Mouse (Mus musculus) left cerebral cortex, postnatal 25 days (tissue): ENCODE results near the gene Rad51b. TPM values are rescaled to one million over a fixed set of nuclear protein-coding genes. Genes with fewer than 3 reads are reported as not detected.

Source experiments
- DNase-seq, 2 experiments: peaks; one replicate each; pipeline ENCODE4 v3.0.0; 2022; ENCODE audit warnings: low spot score in 2 of 2, mixed read lengths in 1 of 2
- intact Hi-C: fragments of 180-260 bp; cut with DNase I; formaldehyde crosslinking; loops from one replicate; pipeline ENCODE4 v1.15.1; 2025
- total RNA-seq, 2 experiments: library from RNA; stranded (reverse); gene quantifications; 2 replicates each; pipeline ENCODE4 v1.2.3; 2021

The Rad51b gene
- total RNA-seq, 2 experiments from 2014 or later = 0.32 TPM; not detected in 1

DNA sequence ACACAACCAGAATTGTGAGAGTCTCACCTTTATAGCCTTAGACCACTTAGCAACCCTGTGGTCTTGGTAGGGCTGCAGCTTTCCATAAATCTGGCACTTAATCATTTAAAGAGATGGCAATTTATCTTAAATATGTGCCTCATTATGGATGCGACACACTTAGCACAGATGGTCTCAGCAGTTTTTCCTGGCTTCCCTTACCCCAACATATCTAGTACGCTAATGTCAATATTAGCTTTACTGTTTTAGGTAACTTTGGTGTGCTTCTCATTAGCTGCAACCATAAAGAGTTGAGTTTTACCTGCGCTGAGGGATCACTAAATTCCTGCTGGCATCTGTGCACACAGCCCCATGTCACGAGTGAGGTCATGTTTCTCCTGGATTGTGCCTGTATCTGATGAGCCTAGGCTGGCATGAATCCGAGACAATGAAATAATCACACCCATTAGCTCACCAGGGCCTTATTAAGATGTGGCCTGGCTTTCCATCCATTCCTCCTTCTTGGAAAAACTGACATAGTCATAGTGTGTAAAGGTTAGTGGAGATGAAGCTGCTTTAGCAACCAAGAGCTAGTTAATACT lies 432.9 kb downstream of the Rad51b start:
- intact Hi-C loops = loop anchor here (5.0 kb wide), 2 partner anchors 68 to 373 kb away; no protein-coding TSS in a partner anchor
- no peak for DNase-seq

- intact Hi-C loops = loop anchor here (2.0 to 5.0 kb wide), 2 partner anchors 51 to 70 kb away; no protein-coding TSS in a partner anchor
- DNase-seq = no peak
Measured at GRCm38 (mm10) chr12:79731905-79732304, 434.8 kb downstream of the Rad51b start.

DNA sequence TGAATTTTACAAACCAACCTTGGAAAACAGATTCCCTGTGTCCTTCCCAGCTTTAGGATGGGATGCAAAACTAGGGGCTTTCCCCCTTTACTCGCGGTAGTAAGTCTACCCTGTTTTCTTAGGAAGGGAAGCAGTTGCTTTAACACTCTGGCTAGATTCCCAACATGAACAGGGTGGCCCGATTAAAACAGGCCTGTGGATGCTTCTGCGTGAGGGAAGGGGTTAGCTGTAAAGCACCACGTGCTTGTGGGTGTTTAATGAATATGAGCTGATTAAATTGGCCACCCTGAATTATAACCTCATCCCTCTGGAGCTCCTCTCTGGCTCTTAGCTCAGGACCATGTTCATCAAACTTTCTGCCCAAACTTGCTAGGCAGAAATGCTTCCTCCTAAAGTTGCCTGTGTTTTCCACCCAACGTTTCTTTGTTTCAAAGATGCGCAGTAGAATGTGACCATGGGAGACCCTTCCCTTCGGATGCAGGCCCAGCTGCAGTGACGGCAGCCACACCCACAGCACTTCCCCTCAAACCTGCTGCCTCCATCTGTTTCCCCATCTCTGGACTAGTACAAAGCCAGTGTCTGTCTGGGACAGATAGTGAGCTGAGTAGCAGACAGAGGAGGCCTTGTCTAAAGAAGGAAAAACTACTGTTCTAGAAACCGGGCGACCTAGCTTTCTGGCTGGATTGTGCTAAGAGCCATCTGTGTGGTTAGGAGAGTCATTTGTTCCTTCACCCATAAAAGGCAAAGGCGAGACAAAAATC lies 435.5 kb downstream of the Rad51b start:
- DNase-seq = peak in 1 of 2 experiments; percentile 54
- intact Hi-C loops = loop anchor here (2.0 to 5.0 kb wide), 2 partner anchors 52 to 70 kb away; no protein-coding TSS in a partner anchor

GRCm38 (mm10) chr12:79735341-79735785 lies 438.3 kb downstream of the Rad51b start:
- DNase-seq = no peak
- intact Hi-C loops = no loop called here

GRCm38 (mm10) chr12:79735882-79736281 lies 438.8 kb downstream of the Rad51b start:
- intact Hi-C loops = no loop called here
- no peak for DNase-seq

DNA sequence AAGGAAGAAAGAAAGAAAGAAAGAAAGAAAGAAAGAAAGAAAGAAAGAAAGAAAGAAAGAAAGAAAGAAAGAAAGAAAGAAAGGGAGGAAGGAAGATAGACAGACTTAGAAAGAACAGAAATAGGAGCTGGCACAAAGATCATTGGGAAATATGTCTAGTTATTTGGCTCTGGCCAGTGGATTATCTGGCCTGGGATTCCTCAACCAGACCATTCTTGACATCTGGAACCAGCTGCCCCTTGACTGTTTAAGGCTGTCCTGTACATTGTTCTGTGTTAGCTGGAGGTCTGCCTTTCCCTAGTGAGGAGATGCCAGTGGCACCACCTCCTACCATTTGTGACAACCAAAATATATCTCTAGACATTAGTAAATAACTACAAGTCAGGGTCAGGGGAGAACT lies 441.6 kb downstream of the Rad51b start:
- intact Hi-C loops = no loop called here
- no peak for DNase-seq

DNA sequence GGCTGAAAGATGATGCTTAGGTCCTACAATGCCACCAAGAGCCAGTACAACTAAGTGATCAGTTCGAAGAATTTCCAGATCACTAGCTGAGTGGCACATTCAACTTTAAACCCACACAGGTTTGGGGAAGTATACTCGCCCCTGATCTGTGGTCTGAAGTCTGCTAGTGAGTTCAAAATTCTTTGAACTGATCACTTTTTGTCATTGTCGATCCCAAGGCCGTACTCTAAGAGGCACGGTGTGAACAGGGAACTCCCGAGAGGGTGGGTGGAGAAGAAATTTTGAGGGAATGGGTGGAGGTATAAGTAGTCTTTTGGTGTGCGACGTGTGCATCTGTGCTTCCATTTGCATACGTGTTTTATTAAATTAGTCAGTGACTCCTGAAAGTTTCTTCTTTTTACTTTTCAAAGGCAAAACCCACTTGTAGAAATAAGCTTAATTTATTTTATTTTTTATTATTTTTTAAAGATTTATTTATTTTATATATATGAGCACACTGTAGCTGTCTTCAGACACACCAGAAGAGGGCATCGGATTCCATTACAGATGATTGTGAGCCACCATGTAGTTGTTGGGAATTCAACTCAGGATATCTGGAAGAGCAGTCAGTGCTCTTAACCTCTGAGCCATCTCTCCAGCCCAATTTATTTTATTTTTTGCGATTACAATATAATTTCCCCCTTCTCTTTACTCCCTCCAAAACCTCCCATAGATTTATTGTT lies 443.0 kb downstream of the Rad51b start:
- DNase-seq = no peak
- intact Hi-C loops = loop anchor here (5.0 kb wide), 1 partner anchor 372 kb away; the partner anchor contains the start of gene Zfp36l1

GRCm38 (mm10) chr12:79742211-79742610 lies 445.1 kb downstream of the Rad51b start:
- intact Hi-C loops = loop anchor here (5.0 kb wide), 1 partner anchor 370 kb away; the partner anchor contains the start of gene Zfp36l1
- peak in 1 of 2 experiments; percentile 8 for DNase-seq

- DNase-seq = peak in 1 of 2 experiments; percentile 66
- intact Hi-C loops = loop anchor here (5.0 kb wide), 1 partner anchor 368 kb away; the partner anchor contains the start of gene Zfp36l1
Measured at GRCm38 (mm10) chr12:79744131-79744530, 447.0 kb downstream of the Rad51b start.

GRCm38 (mm10) chr12:79745225-79745624 lies 448.1 kb downstream of the Rad51b start:
- DNase-seq = no peak
- intact Hi-C loops = no loop called here

DNA sequence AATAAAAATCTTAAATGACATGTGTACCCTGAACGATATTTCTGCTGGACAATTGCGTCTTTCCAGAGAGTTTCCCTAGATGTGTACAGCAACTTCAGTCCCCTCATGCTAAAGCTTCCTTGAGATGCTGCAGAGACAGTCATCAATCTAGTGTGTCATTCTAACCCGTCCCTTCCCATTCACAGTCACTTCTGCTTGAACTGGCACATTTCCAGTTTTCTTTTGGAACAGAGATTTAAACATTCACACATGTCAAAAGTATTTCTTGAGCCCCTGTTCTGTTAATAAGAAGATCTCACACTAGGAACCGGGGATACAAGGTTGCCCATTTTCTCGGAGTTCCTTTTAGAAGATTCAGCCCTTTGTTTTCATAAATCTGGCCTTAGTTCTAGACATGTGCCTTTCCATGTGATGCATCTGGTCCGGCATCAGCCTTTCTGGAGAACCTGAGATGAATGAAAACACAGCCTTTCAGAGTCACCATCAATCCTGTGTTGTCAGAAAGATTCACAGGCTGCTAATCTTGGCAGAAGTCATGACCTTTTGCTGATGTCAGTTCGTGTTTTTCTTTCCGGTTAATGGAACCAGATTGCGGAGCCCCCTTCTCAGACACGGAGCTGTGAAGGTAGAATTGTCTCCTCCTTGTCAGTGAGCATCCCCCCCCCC lies 448.9 kb downstream of the Rad51b start:
- DNase-seq = no peak
- intact Hi-C loops = no loop called here

DNA sequence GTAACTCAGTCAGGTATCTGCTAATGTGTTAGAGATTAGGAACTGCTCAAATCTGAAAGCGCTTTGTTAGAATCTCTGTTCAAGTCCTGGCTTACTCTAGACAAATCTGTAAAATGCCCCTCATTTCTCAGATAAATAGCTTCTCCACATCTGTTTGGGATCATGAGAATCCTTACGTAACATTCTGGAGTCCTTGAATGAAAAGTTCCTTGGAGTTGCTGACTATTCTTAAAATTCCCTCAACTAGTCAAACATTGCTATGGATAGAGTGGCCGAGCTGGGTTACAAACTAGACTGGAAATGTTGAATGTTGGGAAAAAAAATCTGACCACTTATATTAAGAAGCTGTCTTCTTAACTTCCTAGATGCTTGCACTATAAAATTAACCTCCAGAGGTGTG lies 450.5 kb downstream of the Rad51b start:
- intact Hi-C loops = no loop called here
- DNase-seq = no peak

GRCm38 (mm10) chr12:79748862-79749261 lies 451.8 kb downstream of the Rad51b start:
- no peak for DNase-seq
- intact Hi-C loops = no loop called here

DNA sequence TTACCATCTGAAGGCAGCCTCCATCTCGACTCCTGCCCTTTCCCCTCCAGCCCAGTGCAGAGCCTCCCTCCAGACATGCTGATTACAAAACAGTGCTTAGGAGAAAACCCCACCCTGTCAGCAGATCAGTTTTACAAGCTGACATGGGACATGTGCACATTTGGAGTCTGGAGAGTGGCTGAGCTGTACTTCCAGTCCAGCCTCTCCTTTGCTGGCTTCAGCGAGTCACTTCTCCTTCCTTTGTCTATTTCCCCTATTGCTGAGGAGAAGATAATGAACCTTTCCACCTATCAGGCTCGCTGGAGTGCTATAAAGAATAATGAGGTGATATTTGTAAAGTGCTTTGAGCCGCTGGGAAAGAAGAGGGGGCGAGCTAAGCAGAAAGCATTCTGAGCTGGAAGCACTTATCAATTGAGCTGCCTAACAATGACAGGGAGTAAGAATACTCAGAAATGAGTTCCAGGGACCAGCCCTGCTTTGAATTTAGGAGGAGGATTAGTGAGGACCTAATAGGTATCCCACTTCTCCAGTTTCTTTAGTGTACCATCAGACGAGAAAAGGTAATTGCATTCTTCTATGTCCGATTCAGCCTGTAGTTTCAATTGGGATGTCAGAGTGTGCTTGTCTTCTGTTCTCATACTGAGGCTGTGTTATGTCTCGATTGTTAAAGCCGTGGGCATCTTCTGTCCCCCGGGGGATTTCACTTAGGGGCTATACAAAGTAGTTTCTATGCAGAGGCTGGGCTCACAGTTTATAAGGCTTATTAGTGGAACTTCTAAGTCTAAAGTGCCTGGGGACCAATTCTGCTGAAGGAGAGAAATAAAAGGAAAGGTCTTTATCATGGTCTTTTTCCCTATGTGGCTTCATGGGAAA lies 453.4 kb downstream of the Rad51b start:
- intact Hi-C loops = no loop called here
- DNase-seq = peak in 1 of 2 experiments; percentile 43

DNA sequence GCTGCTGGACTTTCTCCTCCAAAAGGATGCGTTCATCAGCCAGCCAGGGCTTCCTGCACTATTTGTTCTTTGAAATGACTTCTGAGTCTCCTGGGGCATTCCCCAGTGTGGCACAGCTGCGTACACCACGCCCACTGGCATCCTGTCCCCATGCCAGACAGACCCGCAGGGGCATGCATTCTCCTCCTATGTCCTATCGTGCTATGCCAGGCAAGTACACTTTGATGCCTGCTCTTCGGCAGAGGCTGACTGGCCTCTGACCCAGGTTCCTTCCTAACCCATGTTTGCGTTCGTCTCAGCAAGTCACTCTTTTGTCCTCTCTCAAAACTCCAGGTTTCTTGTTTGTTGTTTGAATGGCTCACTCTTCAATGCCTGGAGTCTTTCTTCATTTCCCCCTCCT lies 454.7 kb downstream of the Rad51b start:
- no peak for DNase-seq
- intact Hi-C loops = no loop called here

- intact Hi-C loops = no loop called here
- DNase-seq = no peak
Measured at GRCm38 (mm10) chr12:79752189-79752588, 455.1 kb downstream of the Rad51b start.

- no peak for DNase-seq
- intact Hi-C loops = no loop called here
Measured at GRCm38 (mm10) chr12:79755617-79756016, 458.5 kb downstream of the Rad51b start.

DNA sequence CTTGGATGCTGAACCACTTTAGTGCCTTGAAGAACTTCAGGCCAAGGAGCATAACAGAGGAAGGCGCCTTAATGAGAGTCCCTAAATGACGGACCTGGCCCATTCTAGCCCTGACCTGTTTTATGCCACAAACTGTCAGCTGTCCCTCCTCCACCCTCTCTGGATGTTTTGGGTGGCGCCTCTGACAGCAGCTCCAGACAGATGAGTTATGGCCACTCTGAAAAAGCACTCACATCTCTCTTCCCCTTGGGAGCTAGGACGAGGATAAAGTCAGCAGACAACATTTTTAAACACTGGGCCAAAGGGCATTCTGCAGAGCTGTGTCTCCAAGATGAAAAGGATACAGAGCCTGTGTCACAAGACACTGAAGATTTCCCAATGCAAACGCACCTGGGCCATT lies 459.3 kb downstream of the Rad51b start:
- no peak for DNase-seq
- intact Hi-C loops = no loop called here

DNA sequence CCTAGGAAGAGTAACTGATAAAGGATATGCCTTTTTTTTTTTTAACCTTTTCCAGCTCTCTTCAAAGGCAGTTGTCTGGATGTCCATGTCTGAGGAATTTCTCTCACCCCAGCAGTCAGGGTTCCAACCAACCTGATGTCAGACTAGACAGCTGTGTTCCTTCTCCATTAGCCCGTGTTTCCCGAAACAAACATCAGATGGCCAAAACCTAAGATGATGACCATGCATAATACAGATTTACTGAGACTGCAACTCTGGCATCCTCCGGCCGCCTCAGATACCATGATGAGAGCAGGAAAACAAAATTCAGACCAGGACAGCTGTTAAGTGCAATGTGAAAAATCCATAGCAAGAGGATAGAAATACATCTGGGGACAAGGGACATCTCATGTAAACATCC lies 460.7 kb downstream of the Rad51b start:
- intact Hi-C loops = no loop called here
- no peak for DNase-seq
